Mouse (Mus musculus) liver, embryonic 16.5 days (tissue): ENCODE measurements around the gene Dnmt3a. TPM values are rescaled to one million over a fixed set of nuclear protein-coding genes. Genes with fewer than 3 reads are reported as not detected.

Experiments used
- ATAC-seq: fragments of 200-750 bp; cut with Nextera tagmentation; 2 replicates; pipeline ENCODE4 v1.8.0; 2017; ENCODE audit warnings: low read depth, mild to moderate bottlenecking, moderate number of reproducible peaks, moderate library complexity
- H3K27ac ChIP-seq: fragments of 300-500 bp; sonication (generic); 2 replicates; pipeline ENCODE4 v1.5.1; 2014; ENCODE audit warnings: mild to moderate bottlenecking, low read length
- H3K27me3 ChIP-seq: fragments of 300-500 bp; sonication (generic); 2 replicates; pipeline ENCODE4 v1.6.1; 2014; ENCODE audit warnings: low read depth, low read length, mixed read lengths; ENCODE audit not compliant: control insufficient read depth, insufficient read depth
- H3K36me3 ChIP-seq: fragments of 300-500 bp; sonication (generic); 2 replicates; pipeline ENCODE4 v1.6.1; 2014; ENCODE audit warnings: mild to moderate bottlenecking; ENCODE audit not compliant: control insufficient read depth, insufficient read depth
- H3K4me1 ChIP-seq: fragments of 300-500 bp; sonication (generic); 2 replicates; pipeline ENCODE4 v1.6.1; 2014; ENCODE audit warnings: low read depth, low read length, mixed read lengths; ENCODE audit not compliant: control insufficient read depth
- H3K4me2 ChIP-seq: fragments of 300-500 bp; sonication (generic); 2 replicates; pipeline ENCODE4 v1.6.1; 2014; ENCODE audit warnings: low read depth, low read length, mixed read lengths
- H3K4me3 ChIP-seq: fragments of 300-500 bp; sonication (generic); 2 replicates; pipeline ENCODE4 v1.5.1; 2014; ENCODE audit warnings: low read depth, mild to moderate bottlenecking, low read length
- H3K9ac ChIP-seq: fragments of 300-500 bp; sonication (generic); 2 replicates; pipeline ENCODE4 v1.6.1; 2014; ENCODE audit warnings: low read depth, low read length
- H3K9me3 ChIP-seq: fragments of 300-500 bp; sonication (generic); replicated peaks from 2 replicates; pipeline ENCODE4 v1.6.1; 2016; ENCODE audit warnings: low read length; ENCODE audit not compliant: control insufficient read depth
- WGBS: fragments of 180-500 bp; shearing (Covaris S2); extraction: QIAGEN DNeasy Blood & Tissue Kit; methylation state at CpG from one replicate; pipeline ENCODE4 v1.1.7; 2014; ENCODE audit not compliant: insufficient replicate concordance; 5-methylcytosine and 5-hydroxymethylcytosine counted together
- polyA plus RNA-seq: library from polyadenylated mRNA; unstranded; fragments of >200 nt; fragmentation: Nextera tagmentation; extraction: Ambion mirVana; gene quantifications from 2 replicates; pipeline ENCODE4 v1.2.1, GENCODE M21; 2015

Gene Dnmt3a
- polyA plus RNA-seq, 1 experiment from 2014 or later: 16.8 TPM

- H3K4me1 ChIP-seq: peaks cover 7% of the 10 kb centered on the region
- no peaks in the 10 kb centered on the region for H3K9me3 ChIP-seq
- ATAC-seq: no peak
- H3K4me3 ChIP-seq: no peak overlapping the region
- no peak overlapping the region for H3K27ac ChIP-seq
- H3K36me3 ChIP-seq: no peaks in the 10 kb centered on the region
- no peak overlapping the region for H3K4me2 ChIP-seq
- WGBS: 61% methylated on average over 7 of the region's 7 CpGs
- H3K9ac ChIP-seq: no peak overlapping the region
- H3K27me3 ChIP-seq: no peaks in the 10 kb centered on the region
Observed at GRCm38 (mm10) chr12:3868676-3869458, 63.1 kb downstream of the Dnmt3a start.

- Histone ChIP-seq H3K4me3 (no peak overlapping the region), H3K4me2 (no peak overlapping the region), H3K36me3 (no peaks in the 10 kb centered on the region), H3K4me1 (peaks cover 7% of the 10 kb centered on the region), H3K27me3 (no peaks in the 10 kb centered on the region), H3K27ac (no peak overlapping the region), H3K9me3 (no peaks in the 10 kb centered on the region), H3K9ac (peak overlapping the region; percentile 20; the same call in 1 of the 2 replicates)
- 73% methylated on average over 5 of the region's 5 CpGs for WGBS
- ATAC-seq: no peak
Observed at GRCm38 (mm10) chr12:3870024-3870423, 64.2 kb downstream of the Dnmt3a start.

DNA sequence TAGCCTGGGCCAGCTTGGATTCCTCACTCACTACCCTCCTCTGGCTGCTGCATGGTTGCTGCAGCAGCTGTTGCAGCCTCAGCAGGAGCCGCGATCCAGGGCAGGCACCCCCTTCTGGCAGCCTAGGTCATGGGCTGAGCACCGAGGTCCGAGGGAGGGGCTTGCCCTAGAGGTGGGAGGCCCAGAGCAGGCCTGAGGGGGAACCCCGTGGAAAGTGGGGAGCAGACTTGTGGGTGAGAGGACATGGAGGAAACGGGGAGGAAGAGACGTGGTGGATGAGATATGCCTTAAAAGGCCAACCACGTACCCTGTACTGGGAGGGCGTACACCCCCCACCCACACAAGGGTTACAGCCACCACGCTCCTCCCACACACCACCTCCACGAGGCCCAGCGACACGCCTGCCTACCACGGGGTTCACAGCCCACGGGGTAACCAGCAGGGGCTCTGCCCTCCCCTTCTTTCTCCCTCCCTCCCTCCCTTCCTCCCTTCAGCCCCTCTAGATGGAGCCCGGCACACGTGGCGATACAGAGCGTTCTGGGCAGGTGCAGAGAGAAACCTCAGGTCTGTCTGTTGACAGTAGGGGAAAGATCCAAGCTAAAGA lies 65.2 kb downstream of the Dnmt3a start:
- Histone ChIP-seq H3K9ac (no peak overlapping the region), H3K4me1 (peaks cover 7% of the 10 kb centered on the region), H3K4me3 (no peak overlapping the region), H3K4me2 (peak overlapping the region; percentile 12), H3K27ac (no peak overlapping the region), H3K36me3 (no peaks in the 10 kb centered on the region), H3K9me3 (no peaks in the 10 kb centered on the region), H3K27me3 (no peaks in the 10 kb centered on the region)
- ATAC-seq: peak; percentile 27; the same call in 1 of the 2 replicates
- 9% methylated on average over 19 of the region's 19 CpGs for WGBS

GRCm38 (mm10) chr12:3871637-3872036 lies 65.8 kb downstream of the Dnmt3a start:
- 0 out of 2 replicates have a peak, but pooled peaks have one; percentile 24 for ATAC-seq
- no peaks in the 10 kb centered on the region for H3K27me3 ChIP-seq
- peaks cover 4% of the 10 kb centered on the region for H3K4me1 ChIP-seq
- H3K9ac ChIP-seq: no peak overlapping the region
- H3K9me3 ChIP-seq: no peaks in the 10 kb centered on the region
- WGBS: 33% methylated on average over 15 of the region's 15 CpGs
- H3K4me3 ChIP-seq: no peak overlapping the region
- H3K4me2 ChIP-seq: 0 out of 2 replicates have a peak overlapping the region, but pooled peaks have one; percentile 12
- H3K27ac ChIP-seq: no peak overlapping the region
- H3K36me3 ChIP-seq: no peaks in the 10 kb centered on the region; the same call in 1 of the 2 replicates

DNA sequence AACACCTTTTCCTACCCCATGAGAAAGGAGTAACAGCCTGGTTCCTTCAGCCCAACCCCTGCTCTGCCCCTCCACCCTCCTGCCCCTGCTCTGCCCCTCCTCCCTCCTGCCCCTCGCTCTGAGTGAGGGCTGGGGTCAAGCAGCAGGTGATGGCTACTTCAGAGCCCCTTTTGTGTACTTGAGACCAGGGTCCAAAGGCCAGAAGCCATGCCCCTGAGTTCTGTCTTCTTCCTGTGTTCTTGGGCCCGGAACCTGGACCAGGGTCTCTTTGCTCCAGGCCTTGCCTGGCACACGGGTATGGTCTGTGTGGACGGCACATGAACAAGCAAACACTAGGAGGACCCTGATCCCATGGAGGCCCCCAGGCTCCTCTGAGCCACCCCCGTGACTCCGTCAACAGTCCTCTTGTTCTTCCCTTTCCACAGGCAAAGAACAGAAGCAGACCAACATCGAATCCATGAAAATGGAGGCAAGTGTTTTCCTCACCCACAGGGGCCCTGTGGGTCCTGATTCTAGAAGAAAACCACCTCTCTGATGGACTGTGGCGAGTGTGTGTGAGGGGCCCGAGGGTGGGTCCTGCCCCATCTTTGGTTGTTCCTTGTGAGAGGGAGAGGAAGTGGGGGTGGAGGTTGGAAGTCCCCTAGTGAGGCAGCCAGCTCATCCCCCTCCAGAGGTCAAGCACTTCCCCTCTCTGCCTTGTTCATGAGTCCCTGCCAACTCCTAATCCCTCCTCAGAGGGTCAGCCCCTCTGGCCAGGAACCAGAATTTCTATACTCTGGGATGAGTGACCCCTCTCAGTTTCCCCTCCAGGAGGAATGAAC lies 66.8 kb downstream of the Dnmt3a start:
- H3K36me3 ChIP-seq: no peaks in the 10 kb centered on the region; the same call in 1 of the 2 replicates

GRCm38 (mm10) chr12:3875474-3875873 lies 69.7 kb downstream of the Dnmt3a start:
- Histone ChIP-seq H3K9me3 (no peaks in the 10 kb centered on the region), H3K36me3 (no peaks in the 10 kb centered on the region; the same call in 1 of the 2 replicates), H3K27me3 (no peaks in the 10 kb centered on the region), H3K27ac (no peak overlapping the region), H3K4me2 (no peak overlapping the region), H3K4me1 (peaks cover 4% of the 10 kb centered on the region), H3K9ac (no peak overlapping the region), H3K4me3 (no peak overlapping the region)
- no peak for ATAC-seq

More for the DNA sequence above, 66.8 kb downstream of the Dnmt3a start:
- WGBS: 57% methylated on average over 9 of the region's 9 CpGs
- H3K27ac ChIP-seq: 0 out of 2 replicates have a peak overlapping the region, but pooled peaks have one; percentile 25
- H3K4me1 ChIP-seq: peaks cover 4% of the 10 kb centered on the region
- H3K9me3 ChIP-seq: no peaks in the 10 kb centered on the region
- no peak overlapping the region for H3K9ac ChIP-seq
- H3K27me3 ChIP-seq: no peaks in the 10 kb centered on the region
- no peak overlapping the region for H3K4me2 ChIP-seq
- no peak for ATAC-seq
- no peak overlapping the region for H3K4me3 ChIP-seq

GRCm38 (mm10) chr12:3877376-3877775 lies 71.6 kb downstream of the Dnmt3a start:
- no peak overlapping the region for H3K4me2 ChIP-seq
- no peak overlapping the region for H3K27ac ChIP-seq
- WGBS: 75% methylated on average over 4 of the region's 4 CpGs
- H3K36me3 ChIP-seq: no peaks in the 10 kb centered on the region; the same call in 1 of the 2 replicates
- no peaks in the 10 kb centered on the region for H3K4me1 ChIP-seq
- ATAC-seq: no peak
- H3K9ac ChIP-seq: no peak overlapping the region
- H3K4me3 ChIP-seq: no peak overlapping the region
- H3K9me3 ChIP-seq: no peaks in the 10 kb centered on the region
- H3K27me3 ChIP-seq: no peaks in the 10 kb centered on the region

DNA sequence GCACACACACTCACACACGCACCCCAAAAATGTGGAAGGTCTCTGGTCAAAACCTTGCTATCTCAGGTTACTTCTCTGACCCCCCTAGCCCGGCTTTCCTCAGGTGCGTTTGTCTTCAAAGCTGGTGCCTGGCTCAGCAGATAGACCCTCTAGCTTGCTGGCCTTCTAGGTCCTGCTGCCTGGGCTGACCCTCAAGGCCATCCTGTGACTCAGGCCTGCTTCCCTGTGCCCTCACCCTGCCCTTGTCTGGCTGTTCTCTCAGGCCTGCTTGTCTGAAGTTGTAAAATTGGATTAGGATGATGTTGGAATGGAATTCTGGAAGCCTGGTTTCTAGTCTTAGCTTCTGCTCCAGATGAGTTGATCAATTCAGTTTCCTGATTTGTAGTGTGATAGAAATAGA lies 75.7 kb downstream of the Dnmt3a start:
- ATAC-seq: no peak
- H3K4me3 ChIP-seq: no peak overlapping the region
- no peak overlapping the region for H3K4me2 ChIP-seq
- H3K4me1 ChIP-seq: no peaks in the 10 kb centered on the region
- H3K36me3 ChIP-seq: no peaks in the 10 kb centered on the region
- H3K9me3 ChIP-seq: no peaks in the 10 kb centered on the region
- 70% methylated on average over 3 of the region's 3 CpGs for WGBS
- no peaks in the 10 kb centered on the region for H3K27me3 ChIP-seq
- H3K9ac ChIP-seq: no peak overlapping the region
- no peak overlapping the region for H3K27ac ChIP-seq
